Mouse (Mus musculus): ENCODE data around the gene Ucma. TPM values are rescaled to one million over a fixed set of nuclear protein-coding genes. Genes with fewer than 3 reads are reported as not detected.
A peak's percentile ranks its signal among the peaks of the same experiment; 100 is the strongest.

The Ucma gene
- total RNA-seq, 1 experiment from 2014 or later, result not detected

DNA sequence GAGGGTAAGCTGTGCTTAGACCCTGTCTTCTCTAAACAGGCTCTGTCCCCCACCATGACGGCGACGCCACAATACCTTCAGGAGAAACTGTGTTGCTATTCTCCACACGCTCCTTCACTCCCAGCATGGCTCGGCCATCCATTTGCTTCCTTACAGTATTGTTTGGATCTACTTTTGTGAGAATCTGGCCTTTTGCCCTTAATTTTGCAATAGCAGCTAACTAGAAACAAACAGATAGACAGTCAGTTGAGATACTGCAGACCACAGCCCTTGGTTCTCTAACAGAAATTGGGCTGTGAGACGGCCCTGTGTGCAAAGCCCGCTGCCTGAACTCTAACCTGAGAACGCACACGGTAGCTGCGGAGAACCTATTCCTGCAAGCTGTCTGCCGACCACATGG lies 19.7 kb downstream of the Ucma start:
- no peak for ATAC-seq (replicated peaks; ENCODE audit: insufficient number of reproducible peaks, low FRiP score, low TSS enrichment, poor library complexity, severe bottlenecking)

GRCm38 (mm10) chr2:4996421-4996824 lies 20.5 kb downstream of the Ucma start:
- no peak for ATAC-seq (replicated peaks; ENCODE audit: insufficient number of reproducible peaks, low FRiP score, low TSS enrichment, poor library complexity, severe bottlenecking)

- no peak for ATAC-seq (replicated peaks; ENCODE audit: insufficient number of reproducible peaks, low FRiP score, low TSS enrichment, poor library complexity, severe bottlenecking)
Observed at GRCm38 (mm10) chr2:4998905-4999304, 23.0 kb downstream of the Ucma start.

GRCm38 (mm10) chr2:5001266-5001665 lies 25.3 kb downstream of the Ucma start:
- ATAC-seq (replicated peaks; ENCODE audit: insufficient number of reproducible peaks, low FRiP score, low TSS enrichment, poor library complexity, severe bottlenecking), result no peak

DNA sequence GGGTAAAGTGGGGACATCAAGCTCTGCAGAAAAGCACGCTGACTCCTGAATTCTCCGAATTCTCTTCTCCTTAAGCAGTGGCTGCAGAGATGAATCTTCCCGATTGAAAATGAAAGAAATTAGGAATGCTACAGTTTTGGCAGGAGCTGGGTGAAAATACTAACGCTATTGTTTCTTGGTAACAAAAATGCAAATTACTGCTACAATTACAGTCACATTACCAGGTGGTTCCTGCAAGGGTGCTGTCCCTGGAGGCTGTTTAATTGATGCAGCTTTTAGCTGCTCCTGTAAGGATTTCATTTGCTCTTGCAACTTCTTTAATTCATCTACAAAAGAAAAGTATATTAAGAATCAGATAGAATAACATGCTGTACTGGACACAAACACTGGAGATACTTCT lies 31.2 kb downstream of the Ucma start:
- no peak for ATAC-seq (replicated peaks; ENCODE audit: insufficient number of reproducible peaks, low FRiP score, low TSS enrichment, poor library complexity, severe bottlenecking)

- no peak for ATAC-seq (replicated peaks; ENCODE audit: insufficient number of reproducible peaks, low FRiP score, low TSS enrichment, poor library complexity, severe bottlenecking)
Observed at GRCm38 (mm10) chr2:5011898-5012490, 36.1 kb downstream of the Ucma start.

GRCm38 (mm10) chr2:5012491-5013324 lies 36.8 kb downstream of the Ucma start, which contains the start of gene Mcm10:
Mcm10 (minus strand) TSS chr2:5012791.
- peak; percentile 99 for ATAC-seq (replicated peaks; ENCODE audit: insufficient number of reproducible peaks, low FRiP score, low TSS enrichment, poor library complexity, severe bottlenecking)

GRCm38 (mm10) chr2:5014616-5015015 lies 38.7 kb downstream of the Ucma start:
- peak; percentile 63 for ATAC-seq (replicated peaks; ENCODE audit: insufficient number of reproducible peaks, low FRiP score, low TSS enrichment, poor library complexity, severe bottlenecking)

DNA sequence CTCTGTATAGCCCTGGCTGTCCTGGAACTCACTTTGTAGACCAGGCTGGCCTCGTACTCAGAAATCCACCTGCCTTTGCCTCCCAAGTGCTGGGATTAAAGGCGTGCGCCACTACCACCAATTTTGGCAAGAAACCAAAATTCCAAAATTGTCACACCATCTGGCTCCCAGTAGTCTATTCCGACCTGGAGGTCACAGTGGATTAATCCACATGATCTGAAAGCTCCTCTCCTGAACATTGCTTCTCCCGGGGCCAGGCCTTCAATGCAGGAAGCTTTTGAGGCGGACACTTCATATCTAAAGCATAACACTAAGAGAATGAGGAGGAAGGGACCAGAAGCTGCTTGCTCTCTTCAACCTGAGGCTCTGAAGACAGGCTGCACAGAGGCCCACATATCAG lies 39.6 kb downstream of the Ucma start:
- ATAC-seq (replicated peaks; ENCODE audit: insufficient number of reproducible peaks, low FRiP score, low TSS enrichment, poor library complexity, severe bottlenecking), result no peak

GRCm38 (mm10) chr2:5016922-5017321 lies 41.0 kb downstream of the Ucma start:
- no peak for ATAC-seq (replicated peaks; ENCODE audit: insufficient number of reproducible peaks, low FRiP score, low TSS enrichment, poor library complexity, severe bottlenecking)

DNA sequence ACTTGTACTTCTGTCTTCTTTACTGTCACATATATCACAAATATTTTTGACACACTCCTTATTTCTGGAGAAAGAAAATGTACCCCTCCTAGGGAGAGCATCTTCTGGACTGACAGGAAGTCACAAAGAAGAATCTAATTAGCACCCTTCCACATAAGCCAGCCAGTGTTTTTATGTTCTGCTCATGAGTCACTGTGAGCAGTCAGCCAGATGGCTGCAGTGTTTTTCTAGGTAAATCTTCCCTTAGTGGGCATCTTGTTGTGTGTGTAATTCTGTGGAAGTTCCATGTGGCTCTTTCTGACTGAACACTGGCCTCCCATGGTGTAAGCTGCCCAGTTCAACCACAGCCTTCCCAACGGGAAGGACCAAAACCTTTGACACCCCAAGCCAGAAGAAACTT lies 43.8 kb downstream of the Ucma start:
- no peak for ATAC-seq (replicated peaks; ENCODE audit: insufficient number of reproducible peaks, low FRiP score, low TSS enrichment, poor library complexity, severe bottlenecking)

DNA sequence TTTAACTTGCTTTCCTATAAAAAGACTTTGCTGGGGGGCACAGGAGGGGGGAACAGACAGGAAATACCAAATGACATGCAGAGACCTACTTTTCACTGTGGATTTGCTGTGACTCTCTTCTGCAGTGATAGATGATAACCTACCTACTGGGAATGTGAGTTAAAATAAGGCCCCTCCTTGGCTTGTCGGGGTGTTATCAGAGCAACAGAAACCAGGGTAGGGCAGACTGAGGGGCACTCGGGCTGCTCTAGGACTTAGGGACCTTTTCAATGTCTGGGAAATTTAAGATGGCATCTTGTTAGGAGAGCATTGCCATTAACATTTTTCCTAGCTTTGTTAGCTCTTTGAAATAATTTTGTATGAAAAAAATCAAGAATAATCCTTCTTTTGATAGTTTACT lies 47.4 kb downstream of the Ucma start:
- ATAC-seq (replicated peaks; ENCODE audit: insufficient number of reproducible peaks, low FRiP score, low TSS enrichment, poor library complexity, severe bottlenecking), result no peak

- no peak for ATAC-seq (replicated peaks; ENCODE audit: insufficient number of reproducible peaks, low FRiP score, low TSS enrichment, poor library complexity, severe bottlenecking)
Observed at GRCm38 (mm10) chr2:5023699-5024399, 47.9 kb downstream of the Ucma start.

- ATAC-seq (replicated peaks; ENCODE audit: insufficient number of reproducible peaks, low FRiP score, low TSS enrichment, poor library complexity, severe bottlenecking), result no peak
Observed at GRCm38 (mm10) chr2:5025162-5025733, 49.3 kb downstream of the Ucma start.

- no peak for ATAC-seq (replicated peaks; ENCODE audit: insufficient number of reproducible peaks, low FRiP score, low TSS enrichment, poor library complexity, severe bottlenecking)
Observed at GRCm38 (mm10) chr2:5027057-5027456, 51.1 kb downstream of the Ucma start.

DNA sequence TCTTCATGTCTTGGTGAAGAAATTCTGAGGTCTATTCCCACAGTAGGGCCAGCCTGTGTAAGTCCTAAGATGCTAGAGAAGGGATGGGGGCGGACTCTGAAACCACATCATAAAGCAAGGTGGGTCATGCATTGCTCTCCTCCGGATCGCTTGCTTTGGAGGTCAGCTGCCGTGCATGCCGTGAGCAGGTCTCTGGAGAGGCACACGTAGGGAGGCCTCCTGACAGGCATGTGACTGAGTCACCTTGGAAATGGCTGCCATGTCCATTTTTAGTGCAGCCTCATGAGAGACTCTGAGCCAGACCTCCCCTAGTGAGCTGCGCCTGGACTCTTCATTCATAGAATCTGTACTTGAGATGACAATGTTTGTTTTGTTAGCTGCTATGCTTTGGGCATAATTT lies 52.1 kb downstream of the Ucma start:
- ATAC-seq (replicated peaks; ENCODE audit: insufficient number of reproducible peaks, low FRiP score, low TSS enrichment, poor library complexity, severe bottlenecking), result no peak

DNA sequence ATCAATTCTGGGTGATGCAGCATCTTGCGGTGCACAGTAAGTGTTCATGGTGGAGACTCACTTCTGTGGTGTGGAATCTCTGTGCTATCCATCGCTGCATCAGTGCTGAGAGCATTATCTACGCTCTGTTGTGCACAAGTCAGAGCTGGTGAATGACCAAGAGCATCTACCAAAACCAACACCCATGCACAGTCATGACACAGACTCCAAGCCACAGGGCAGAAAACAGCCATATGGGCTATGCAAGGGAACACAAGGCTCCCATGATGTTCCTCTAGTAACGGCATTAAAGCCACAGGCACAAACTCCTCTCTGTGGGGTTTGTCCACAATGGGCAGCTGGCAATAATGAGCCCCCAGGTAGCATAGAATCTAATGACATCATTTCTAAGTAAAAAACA lies 53.9 kb downstream of the Ucma start:
- no peak for ATAC-seq (replicated peaks; ENCODE audit: insufficient number of reproducible peaks, low FRiP score, low TSS enrichment, poor library complexity, severe bottlenecking)

DNA sequence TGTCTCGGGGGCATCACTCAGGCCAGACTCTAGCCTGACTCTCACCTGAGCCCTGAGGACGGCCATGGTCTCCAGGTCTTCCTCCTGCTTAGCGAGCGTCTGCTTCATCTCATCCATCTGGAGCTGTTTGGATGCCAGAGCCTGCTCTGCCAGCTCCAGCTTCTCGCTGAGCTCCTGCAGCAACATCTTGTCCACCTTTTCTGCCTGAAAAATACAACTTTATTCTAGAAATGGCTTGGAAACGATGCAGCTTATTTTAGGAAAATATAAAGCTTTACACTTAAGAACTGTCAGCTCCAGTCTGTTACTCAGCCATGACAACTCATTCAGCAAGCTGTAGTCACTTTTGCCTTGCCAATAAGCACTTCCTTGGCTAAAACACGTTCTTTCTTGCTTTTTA lies 55.3 kb downstream of the Ucma start:
- ATAC-seq (replicated peaks; ENCODE audit: insufficient number of reproducible peaks, low FRiP score, low TSS enrichment, poor library complexity, severe bottlenecking), result no peak

- ATAC-seq (replicated peaks; ENCODE audit: insufficient number of reproducible peaks, low FRiP score, low TSS enrichment, poor library complexity, severe bottlenecking), result no peak
Observed at GRCm38 (mm10) chr2:5032665-5033064, 56.7 kb downstream of the Ucma start.

Measured in monocyte, adult 5-6 weeks (primary cell).